Mouse (Mus musculus) embryonic facial prominence, embryonic 13.5 days (tissue): ENCODE data around the gene Lrit3. TPM values are rescaled to one million over a fixed set of nuclear protein-coding genes. Genes with fewer than 3 reads are reported as not detected.

Experiments
- ATAC-seq: fragments of 200-750 bp; cut with Nextera tagmentation; 2 replicates; pipeline ENCODE4 v1.8.0; 2017; ENCODE audit warnings: low read depth; ENCODE audit not compliant: insufficient number of reproducible peaks, insufficient read depth, low FRiP score, low TSS enrichment
- H3K27ac ChIP-seq: fragments of 300-500 bp; sonication (generic); 2 replicates; pipeline ENCODE4 v1.5.1; 2015; ENCODE audit warnings: moderate library complexity, mild to moderate bottlenecking, inconsistent platforms
- H3K27me3 ChIP-seq: fragments of 300-500 bp; sonication (generic); 2 replicates; pipeline ENCODE4 v1.6.1; 2015; ENCODE audit warnings: mild to moderate bottlenecking, inconsistent platforms
- H3K36me3 ChIP-seq: fragments of 300-500 bp; sonication (generic); 2 replicates; pipeline ENCODE4 v1.6.1; 2015; ENCODE audit warnings: mild to moderate bottlenecking, inconsistent platforms
- H3K4me1 ChIP-seq: fragments of 300-500 bp; sonication (generic); 2 replicates; pipeline ENCODE4 v1.6.1; 2015; ENCODE audit warnings: inconsistent platforms
- H3K4me2 ChIP-seq: fragments of 300-500 bp; sonication (generic); 2 replicates; pipeline ENCODE4 v1.6.1; 2015; ENCODE audit warnings: moderate library complexity, mild to moderate bottlenecking, inconsistent platforms
- H3K4me3 ChIP-seq: fragments of 300-500 bp; sonication (generic); 2 replicates; pipeline ENCODE4 v1.5.1; 2015; ENCODE audit warnings: mild to moderate bottlenecking, inconsistent platforms
- H3K9ac ChIP-seq: fragments of 300-500 bp; sonication (generic); 2 replicates; pipeline ENCODE4 v1.6.1; 2015; ENCODE audit warnings: mild to moderate bottlenecking, inconsistent platforms
- H3K9me3 ChIP-seq: fragments of 300-500 bp; sonication (generic); 2 replicates; pipeline ENCODE4 v1.6.1; 2016; ENCODE audit warnings: inconsistent platforms
- WGBS: fragments of 180-500 bp; shearing (Covaris S2); methylation state at CpG from one replicate; pipeline ENCODE4 v1.1.7; 2015; ENCODE audit warnings: mixed read lengths; 5-methylcytosine and 5-hydroxymethylcytosine counted together
- polyA plus RNA-seq: library from polyadenylated mRNA; unstranded; fragments of >200 nt; fragmentation: Nextera tagmentation; extraction: Ambion mirVana; gene quantifications from 2 replicates; pipeline ENCODE4 v1.2.1, GENCODE M21; 2015

Gene Lrit3
- polyA plus RNA-seq: not detected in 2 replicates

- Histone ChIP-seq H3K4me2 (no peak within 1 kb of the TSS), H3K9ac (no peak within 1 kb of the TSS), H3K4me1 (no peaks in the 10 kb centered on the region), H3K27ac (no peak within 1 kb of the TSS), H3K27me3 (no peaks in the 10 kb centered on the region), H3K4me3 (no peak within 1 kb of the TSS), H3K9me3 (no peaks in the 10 kb centered on the region), H3K36me3 (no peaks in the 10 kb centered on the region)
- WGBS: 85% methylated on average over 10 of the region's 10 CpGs
- no peak for ATAC-seq
Measured at GRCm38 (mm10) chr3:129803765-129804164, at the start of gene Lrit3. TSS of gene Lrit3 (minus strand) at chr3:129804030.

- H3K9ac ChIP-seq: no peak overlapping the region
- H3K4me2 ChIP-seq: no peak overlapping the region
- H3K27ac ChIP-seq: no peak overlapping the region
- H3K36me3 ChIP-seq: no peaks in the 10 kb centered on the region
- no peak overlapping the region for H3K4me3 ChIP-seq
- H3K4me1 ChIP-seq: no peaks in the 10 kb centered on the region
- ATAC-seq: no peak
- H3K27me3 ChIP-seq: no peaks in the 10 kb centered on the region
- H3K9me3 ChIP-seq: no peaks in the 10 kb centered on the region
- WGBS: 82% methylated on average over 7 of the region's 7 CpGs
Measured at GRCm38 (mm10) chr3:129846846-129847245, 43.0 kb upstream of the Lrit3 start.

GRCm38 (mm10) chr3:129845868-129846267, 42.0 kb upstream of the Lrit3 start:
- 82% methylated on average over 2 of the region's 2 CpGs for WGBS
- Histone ChIP-seq H3K4me1 (no peaks in the 10 kb centered on the region), H3K4me3 (no peak overlapping the region), H3K36me3 (no peaks in the 10 kb centered on the region), H3K9ac (no peak overlapping the region), H3K27me3 (no peaks in the 10 kb centered on the region), H3K27ac (no peak overlapping the region), H3K9me3 (no peaks in the 10 kb centered on the region), H3K4me2 (no peak overlapping the region)
- ATAC-seq: no peak

- WGBS: 64% methylated on average over 7 of the region's 7 CpGs
- ATAC-seq: no peak
- H3K27ac ChIP-seq: no peak overlapping the region
- no peak overlapping the region for H3K9ac ChIP-seq
- no peaks in the 10 kb centered on the region for H3K36me3 ChIP-seq
- H3K9me3 ChIP-seq: no peaks in the 10 kb centered on the region
- no peaks in the 10 kb centered on the region for H3K27me3 ChIP-seq
- no peaks in the 10 kb centered on the region for H3K4me1 ChIP-seq
- H3K4me3 ChIP-seq: no peak overlapping the region
- H3K4me2 ChIP-seq: no peak overlapping the region
Measured at GRCm38 (mm10) chr3:129838017-129838416, 34.2 kb upstream of the Lrit3 start.

GRCm38 (mm10) chr3:129836965-129837364, 33.1 kb upstream of the Lrit3 start:
- no peak for ATAC-seq
- H3K27me3 ChIP-seq: no peaks in the 10 kb centered on the region
- no peak overlapping the region for H3K27ac ChIP-seq
- H3K4me2 ChIP-seq: no peak overlapping the region
- H3K4me3 ChIP-seq: no peak overlapping the region
- 88% methylated on average over 6 of the region's 6 CpGs for WGBS
- H3K9me3 ChIP-seq: no peaks in the 10 kb centered on the region
- H3K9ac ChIP-seq: no peak overlapping the region
- H3K4me1 ChIP-seq: no peaks in the 10 kb centered on the region
- no peaks in the 10 kb centered on the region for H3K36me3 ChIP-seq

GRCm38 (mm10) chr3:129836051-129836697, 32.3 kb upstream of the Lrit3 start:
- Histone ChIP-seq H3K4me3 (no peak overlapping the region), H3K27ac (no peak overlapping the region), H3K27me3 (no peaks in the 10 kb centered on the region), H3K9ac (no peak overlapping the region), H3K9me3 (no peaks in the 10 kb centered on the region), H3K4me1 (no peaks in the 10 kb centered on the region), H3K4me2 (peak overlapping the region; percentile 36), H3K36me3 (no peaks in the 10 kb centered on the region)
- 15% methylated on average over 11 of the region's 11 CpGs for WGBS
- ATAC-seq: 0 out of 2 replicates have a peak, but pooled peaks have one; percentile 50

- no peak for ATAC-seq
- Histone ChIP-seq H3K36me3 (no peaks in the 10 kb centered on the region), H3K4me2 (peak within 1 kb of the TSS; percentile 36), H3K27ac (no peak within 1 kb of the TSS), H3K4me3 (no peak within 1 kb of the TSS), H3K4me1 (no peaks in the 10 kb centered on the region), H3K9ac (no peak within 1 kb of the TSS), H3K9me3 (no peaks in the 10 kb centered on the region), H3K27me3 (no peaks in the 10 kb centered on the region)
- 67% methylated on average over 6 of the region's 6 CpGs for WGBS
Measured at GRCm38 (mm10) chr3:129835388-129835934, 31.6 kb upstream of the Lrit3 start, which contains the start of gene Cfi. TSS of gene Cfi (plus strand) at chr3:129835884.

- ATAC-seq: peak; percentile 84
- under 1% methylated on average over 60 of the region's 60 CpGs for WGBS
- no peaks in the 10 kb centered on the region for H3K27me3 ChIP-seq
- H3K4me1 ChIP-seq: peaks cover 15% of the 10 kb centered on the region
- peak within 1 kb of the TSS; percentile 85 for H3K9ac ChIP-seq
- H3K27ac ChIP-seq: peak within 1 kb of the TSS; percentile 91
- peak within 1 kb of the TSS; percentile 95 for H3K4me3 ChIP-seq
- peak within 1 kb of the TSS; percentile 72 for H3K4me2 ChIP-seq
- peaks cover 18% of the 10 kb centered on the region for H3K36me3 ChIP-seq
- no peaks in the 10 kb centered on the region for H3K9me3 ChIP-seq
Measured at GRCm38 (mm10) chr3:129831035-129831568, 27.3 kb upstream of the Lrit3 start, which contains the start of gene Gar1. TSS of gene Gar1 (minus strand) at chr3:129831396.

- no peak; the same call in 1 of the 2 replicates for ATAC-seq
- H3K27ac ChIP-seq: peak overlapping the region; percentile 91
- no peaks in the 10 kb centered on the region for H3K27me3 ChIP-seq
- H3K9me3 ChIP-seq: no peaks in the 10 kb centered on the region
- H3K9ac ChIP-seq: peak overlapping the region; percentile 85
- peak overlapping the region; percentile 95 for H3K4me3 ChIP-seq
- peaks cover 15% of the 10 kb centered on the region for H3K4me1 ChIP-seq
- WGBS: under 1% methylated on average over 44 of the region's 45 CpGs
- peaks cover 23% of the 10 kb centered on the region for H3K36me3 ChIP-seq
- H3K4me2 ChIP-seq: peak overlapping the region; percentile 72
Measured at GRCm38 (mm10) chr3:129830626-129831025, 26.8 kb upstream of the Lrit3 start.

- Histone ChIP-seq H3K27me3 (no peaks in the 10 kb centered on the region), H3K27ac (no peak overlapping the region), H3K9me3 (no peaks in the 10 kb centered on the region), H3K36me3 (peaks cover 47% of the 10 kb centered on the region), H3K4me2 (no peak overlapping the region), H3K4me3 (no peak overlapping the region), H3K9ac (no peak overlapping the region), H3K4me1 (peaks cover 15% of the 10 kb centered on the region)
- 92% methylated on average over 5 of the region's 5 CpGs for WGBS
- ATAC-seq: no peak
Measured at GRCm38 (mm10) chr3:129827691-129828090, 23.9 kb upstream of the Lrit3 start.

- ATAC-seq: no peak
- Histone ChIP-seq H3K27me3 (no peaks in the 10 kb centered on the region), H3K9me3 (no peaks in the 10 kb centered on the region), H3K4me2 (no peak overlapping the region), H3K27ac (no peak overlapping the region), H3K4me1 (peaks cover 15% of the 10 kb centered on the region), H3K9ac (no peak overlapping the region), H3K4me3 (no peak overlapping the region), H3K36me3 (peaks cover 47% of the 10 kb centered on the region)
- 90% methylated on average over 10 of the region's 10 CpGs for WGBS
Measured at GRCm38 (mm10) chr3:129826691-129827090, 22.9 kb upstream of the Lrit3 start.

GRCm38 (mm10) chr3:129824891-129825290, 21.1 kb upstream of the Lrit3 start:
- peaks cover 49% of the 10 kb centered on the region for H3K36me3 ChIP-seq
- 92% methylated on average over 10 of the region's 10 CpGs for WGBS
- ATAC-seq: no peak

More at GRCm38 (mm10) chr3:129824891-129825290, 21.1 kb upstream of the Lrit3 start:
- no peaks in the 10 kb centered on the region for H3K27me3 ChIP-seq
- peaks cover 11% of the 10 kb centered on the region for H3K4me1 ChIP-seq
- H3K9me3 ChIP-seq: no peaks in the 10 kb centered on the region
- no peak overlapping the region for H3K27ac ChIP-seq
- no peak overlapping the region for H3K9ac ChIP-seq
- no peak overlapping the region for H3K4me3 ChIP-seq
- no peak overlapping the region for H3K4me2 ChIP-seq
